Mouse (Mus musculus): Measurements from ENCODE around the gene Rnf19b. TPM values are rescaled to one million over a fixed set of nuclear protein-coding genes. Genes with fewer than 3 reads are reported as not detected.

Gene Rnf19b
- polyA plus RNA-seq, 1 experiment from 2014 or later, result 15.6 TPM

DNA sequence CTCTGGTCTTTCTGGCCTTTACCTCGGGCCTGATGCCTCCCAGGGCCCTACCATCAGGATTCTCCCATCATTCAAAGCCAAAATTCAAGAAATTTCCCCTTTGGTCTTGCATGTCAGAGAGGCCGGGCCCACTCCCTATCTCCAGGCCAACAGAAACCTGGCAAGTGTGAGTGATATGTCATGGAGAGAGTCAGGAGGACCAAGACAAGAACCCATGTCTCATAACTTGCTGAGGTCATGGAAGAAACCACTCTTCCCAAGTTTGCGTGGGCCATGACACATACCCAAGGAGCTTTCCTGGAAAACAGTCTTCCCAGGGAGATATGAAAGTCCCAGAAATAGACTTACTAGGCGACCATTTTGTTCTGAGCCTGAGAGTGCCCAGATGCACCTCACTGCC, 36.2 kb upstream of the Rnf19b start:
- ATAC-seq (ENCODE audit: low FRiP score), result no peak
- WGBS, result 83% methylated on average over 4 of the region's 4 CpGs
- no peaks in the 10 kb centered on the region for H3K36me3 ChIP-seq (replicated peaks)
- H3K9ac ChIP-seq, result no peak overlapping the region
- no peak overlapping the region for H3K27ac ChIP-seq
- no peaks in the 10 kb centered on the region for H3K9me3 ChIP-seq
- 0 out of 2 replicates have a peak, but pooled peaks cover 4% of the 10 kb centered on the region for H3K4me1 ChIP-seq
- no peak overlapping the region for H3K4me3 ChIP-seq (replicated peaks)
- no peaks in the 10 kb centered on the region for H3K27me3 ChIP-seq
- no peak overlapping the region for H3K4me2 ChIP-seq

DNA sequence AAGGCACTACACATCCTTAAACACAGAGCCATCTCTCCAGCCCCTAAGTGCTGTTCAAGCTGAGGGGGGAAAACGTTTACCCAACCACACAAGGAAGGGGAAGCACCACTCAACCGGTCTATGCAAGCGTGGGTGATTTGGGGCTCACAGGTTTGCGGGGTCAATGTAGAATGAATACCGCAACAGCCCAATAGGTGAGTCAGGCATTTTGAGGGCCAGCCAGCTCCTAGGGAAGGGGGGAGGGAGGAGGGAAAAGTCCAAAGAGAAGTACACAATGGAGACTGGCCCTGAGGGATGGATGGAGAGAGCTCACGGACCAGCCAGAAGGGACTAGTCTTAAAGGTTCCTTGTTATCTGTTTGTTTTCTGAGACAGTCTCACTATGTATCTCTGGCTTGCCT, 34.2 kb upstream of the Rnf19b start:
- Histone ChIP-seq H3K9ac (no peak overlapping the region), H3K4me2 (no peak overlapping the region), H3K9me3 (no peaks in the 10 kb centered on the region), H3K27ac (no peak overlapping the region), H3K36me3 (replicated peaks) (no peaks in the 10 kb centered on the region), H3K4me1 (0 out of 2 replicates have a peak, but pooled peaks cover 4% of the 10 kb centered on the region), H3K27me3 (no peaks in the 10 kb centered on the region), H3K4me3 (replicated peaks) (no peak overlapping the region)
- WGBS, result 83% methylated on average over 6 of the region's 6 CpGs
- ATAC-seq (ENCODE audit: low FRiP score), result no peak

DNA sequence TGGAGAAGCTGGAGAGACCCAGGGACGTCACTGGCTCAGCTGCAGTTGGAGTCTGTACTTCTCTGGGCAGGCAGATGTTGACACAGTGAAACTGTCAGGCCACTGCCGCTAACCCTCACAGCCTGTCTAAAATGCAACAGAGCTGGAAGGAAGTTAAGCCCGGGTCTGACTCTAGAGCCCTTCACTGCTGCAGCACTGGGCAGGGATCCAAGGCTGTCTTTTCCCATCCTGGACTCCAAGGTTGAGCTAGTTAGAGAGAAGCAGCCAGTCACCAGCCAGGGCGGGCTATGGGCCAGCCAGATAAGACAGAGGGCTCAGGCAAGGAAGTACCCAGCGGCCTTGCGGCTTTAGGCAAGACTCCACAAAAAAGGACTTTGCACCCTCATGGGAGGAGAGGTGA, 33.3 kb upstream of the Rnf19b start:
- Histone ChIP-seq H3K4me3 (replicated peaks) (no peak overlapping the region), H3K27ac (no peak overlapping the region), H3K27me3 (no peaks in the 10 kb centered on the region), H3K4me2 (no peak overlapping the region), H3K4me1 (0 out of 2 replicates have a peak, but pooled peaks cover 4% of the 10 kb centered on the region), H3K36me3 (replicated peaks) (no peaks in the 10 kb centered on the region), H3K9me3 (no peaks in the 10 kb centered on the region), H3K9ac (no peak overlapping the region)
- 87% methylated on average over 6 of the region's 6 CpGs for WGBS
- no peak for ATAC-seq (ENCODE audit: low FRiP score)

DNA sequence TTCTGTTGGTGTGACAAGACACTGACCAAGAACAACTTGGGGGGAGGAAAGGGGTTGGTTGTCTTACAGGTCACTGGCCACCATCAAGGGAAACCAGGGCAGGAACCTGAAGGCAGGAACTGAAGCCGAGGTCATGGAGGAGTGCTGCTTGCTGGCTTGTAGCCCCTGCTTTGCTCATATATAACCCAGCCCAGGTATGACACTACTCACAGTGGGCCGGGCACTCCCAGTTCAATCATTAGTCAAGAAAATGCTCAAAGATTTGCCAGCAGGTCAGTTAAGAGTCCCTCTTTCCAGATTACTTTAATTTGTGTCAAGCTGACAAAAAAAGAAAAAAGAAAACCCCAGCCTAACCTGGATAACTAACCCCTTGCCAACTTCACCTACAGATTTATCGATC, 32.4 kb upstream of the Rnf19b start:
- no peak overlapping the region for H3K27ac ChIP-seq
- 93% methylated on average over 3 of the region's 3 CpGs for WGBS
- no peak overlapping the region for H3K4me3 ChIP-seq (replicated peaks)
- H3K4me2 ChIP-seq, result no peak overlapping the region
- H3K4me1 ChIP-seq, result no peaks in the 10 kb centered on the region
- no peak for ATAC-seq (ENCODE audit: low FRiP score)
- H3K9me3 ChIP-seq, result no peaks in the 10 kb centered on the region
- H3K9ac ChIP-seq, result no peak overlapping the region
- no peaks in the 10 kb centered on the region for H3K27me3 ChIP-seq
- H3K36me3 ChIP-seq (replicated peaks), result no peaks in the 10 kb centered on the region

DNA sequence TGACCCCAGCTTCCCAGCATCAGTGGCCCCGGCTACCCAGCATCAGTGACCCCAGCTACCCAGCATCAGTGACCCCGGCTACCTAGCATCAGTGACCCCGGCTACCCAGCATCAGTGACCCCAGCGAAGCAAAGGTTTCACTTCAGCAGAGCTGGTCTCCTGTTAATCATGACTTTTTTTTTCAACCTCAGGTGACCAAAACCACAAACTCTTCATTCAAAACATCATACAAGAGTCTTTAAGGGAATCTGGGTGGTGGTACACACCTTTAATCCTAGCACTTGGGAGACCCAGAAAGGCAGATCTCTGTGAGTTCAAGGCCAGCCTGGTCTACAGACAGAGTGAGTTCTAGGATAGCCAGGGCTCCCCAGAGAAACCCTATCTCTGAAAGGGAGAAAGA, 27.3 kb upstream of the Rnf19b start:
- Histone ChIP-seq H3K9me3 (no peaks in the 10 kb centered on the region), H3K4me2 (no peak overlapping the region), H3K4me1 (peaks cover 9% of the 10 kb centered on the region), H3K36me3 (replicated peaks) (no peaks in the 10 kb centered on the region), H3K27me3 (0 out of 2 replicates have a peak, but pooled peaks cover 3% of the 10 kb centered on the region), H3K9ac (no peak overlapping the region), H3K27ac (no peak overlapping the region), H3K4me3 (replicated peaks) (no peak overlapping the region)
- no peak for ATAC-seq (ENCODE audit: low FRiP score)
- WGBS, result 88% methylated on average over 4 of the region's 4 CpGs

DNA sequence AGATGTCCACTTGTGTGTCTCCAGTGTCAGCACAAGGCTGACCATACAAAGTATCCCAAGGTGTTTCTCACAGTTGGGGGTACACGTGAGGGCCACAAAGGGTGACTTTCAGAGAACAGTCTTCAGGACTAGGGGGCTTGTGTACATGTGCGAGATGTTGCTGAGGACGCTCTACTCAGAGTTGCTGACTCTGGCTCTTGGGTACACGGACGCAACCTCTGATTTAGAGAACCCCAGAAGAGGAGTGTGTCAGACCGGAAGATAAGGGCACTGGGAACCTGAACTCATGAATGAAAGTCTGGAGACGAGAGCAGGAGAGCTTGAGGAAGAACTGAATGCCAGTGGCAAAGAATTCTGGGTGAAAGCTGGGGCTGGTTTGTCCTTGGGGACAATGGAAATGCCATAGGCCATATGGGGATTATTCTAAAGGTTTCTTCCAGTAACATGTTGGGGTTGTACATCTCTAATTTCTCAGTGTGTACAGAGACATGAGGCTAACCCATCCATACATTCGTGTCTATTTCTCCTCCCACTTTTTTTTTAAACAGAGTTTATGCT, 26.6 kb upstream of the Rnf19b start:
- ATAC-seq (ENCODE audit: low FRiP score), result no peak
- Histone ChIP-seq H3K4me1 (peaks cover 9% of the 10 kb centered on the region), H3K4me3 (replicated peaks) (no peak overlapping the region), H3K36me3 (replicated peaks) (no peaks in the 10 kb centered on the region), H3K27me3 (0 out of 2 replicates have a peak, but pooled peaks cover 3% of the 10 kb centered on the region), H3K9me3 (no peaks in the 10 kb centered on the region), H3K4me2 (no peak overlapping the region), H3K9ac (no peak overlapping the region), H3K27ac (no peak overlapping the region)
- 84% methylated on average over 8 of the region's 8 CpGs for WGBS

DNA sequence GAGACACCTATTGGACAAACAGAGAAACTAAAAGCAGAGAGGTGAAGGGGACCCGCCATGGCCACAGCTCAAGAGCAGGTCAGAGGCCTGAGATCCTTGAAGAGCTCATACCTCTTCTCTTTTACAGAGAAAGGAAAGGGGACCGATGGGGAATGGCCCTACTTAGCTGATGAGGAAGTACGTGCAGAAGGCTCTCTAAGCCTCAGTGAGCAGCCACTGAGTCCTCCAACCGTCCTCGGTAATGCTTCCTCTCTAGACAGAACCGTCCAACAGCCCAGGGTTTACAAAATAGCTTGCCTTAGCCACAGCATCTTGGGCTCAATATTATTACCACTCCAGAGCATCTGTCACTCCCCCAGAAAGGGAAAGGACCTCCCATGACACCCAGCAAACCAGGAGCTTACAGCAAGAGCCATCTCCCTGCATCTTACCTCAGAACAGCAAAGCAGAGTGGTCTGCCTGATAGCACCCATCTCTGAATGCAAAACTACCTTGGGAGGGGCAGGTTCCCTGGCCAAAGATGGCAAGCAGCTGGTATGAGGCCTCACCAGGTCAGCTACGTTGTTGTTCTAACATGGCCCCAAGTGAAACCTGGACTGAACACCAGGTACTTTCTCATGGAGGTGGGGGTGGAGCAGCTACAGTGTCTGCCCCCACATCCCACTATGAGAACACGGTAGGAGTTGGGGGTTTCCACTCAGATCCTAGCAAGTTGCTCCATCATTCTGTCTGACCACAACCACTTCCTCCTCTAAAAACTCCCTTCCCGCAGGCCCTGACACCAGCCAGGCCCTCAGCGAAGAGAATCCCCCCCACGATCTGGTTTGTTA, 25.7 kb upstream of the Rnf19b start:
- H3K9ac ChIP-seq, result no peak overlapping the region
- H3K4me2 ChIP-seq, result no peak overlapping the region
- no peaks in the 10 kb centered on the region for H3K36me3 ChIP-seq (replicated peaks)
- H3K27me3 ChIP-seq, result 0 out of 2 replicates have a peak, but pooled peaks cover 3% of the 10 kb centered on the region
- WGBS, result 85% methylated on average over 11 of the region's 11 CpGs
- H3K9me3 ChIP-seq, result no peaks in the 10 kb centered on the region
- peaks cover 9% of the 10 kb centered on the region for H3K4me1 ChIP-seq
- no peak for ATAC-seq (ENCODE audit: low FRiP score)
- H3K27ac ChIP-seq, result no peak overlapping the region
- H3K4me3 ChIP-seq (replicated peaks), result no peak overlapping the region

DNA sequence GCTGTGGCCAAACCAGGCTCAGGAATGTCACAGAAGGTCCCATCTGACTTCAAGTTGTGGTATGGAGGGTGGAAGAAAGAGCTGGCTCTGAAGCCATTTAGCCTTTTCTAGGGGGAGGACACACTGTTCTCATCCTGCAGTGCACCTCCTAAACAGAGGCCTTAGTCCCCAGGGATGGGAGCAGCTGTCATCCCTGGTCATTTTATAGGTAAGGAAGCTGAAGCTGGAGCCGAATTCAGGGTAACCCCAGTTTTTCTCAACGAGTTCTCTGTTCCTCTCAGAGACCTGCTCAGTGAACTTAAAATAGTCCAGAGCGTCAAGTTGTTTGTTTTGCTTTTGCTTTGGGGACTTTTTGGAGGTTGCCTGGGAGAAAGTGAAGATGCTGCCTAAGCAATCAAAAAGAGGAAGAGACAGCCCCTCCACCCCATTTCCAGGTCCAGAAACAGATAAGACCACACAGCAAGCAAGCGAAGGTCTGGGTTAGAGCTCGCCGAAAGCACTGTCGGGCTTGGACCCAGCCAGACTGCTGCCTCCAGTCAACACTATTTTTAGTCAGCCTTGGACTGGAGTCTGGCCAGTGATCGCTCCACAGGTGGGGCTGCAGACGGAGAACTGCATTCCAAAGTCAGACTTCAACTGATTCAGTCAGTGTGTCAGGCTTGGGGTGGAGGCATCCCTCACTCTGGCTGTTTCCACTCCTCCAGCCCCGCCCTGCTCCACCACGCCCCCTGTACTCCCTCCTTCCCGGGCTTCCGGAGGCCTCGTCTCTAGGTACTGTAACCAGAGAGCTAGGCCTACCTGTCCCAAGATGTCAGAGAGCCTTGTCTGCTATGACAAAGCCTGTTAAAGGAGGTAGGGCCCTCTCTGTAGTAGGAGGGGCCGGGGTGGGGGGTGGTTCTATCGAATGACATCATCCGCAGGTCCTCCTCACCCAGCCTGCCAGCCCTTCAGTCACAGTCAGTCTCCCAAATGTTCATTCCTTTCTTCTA, 24.8 kb upstream of the Rnf19b start:
- Histone ChIP-seq H3K9me3 (no peaks in the 10 kb centered on the region), H3K9ac (no peak overlapping the region), H3K27ac (no peak overlapping the region), H3K4me3 (replicated peaks) (no peak overlapping the region), H3K27me3 (0 out of 2 replicates have a peak, but pooled peaks cover 3% of the 10 kb centered on the region), H3K36me3 (replicated peaks) (no peaks in the 10 kb centered on the region), H3K4me1 (peaks cover 9% of the 10 kb centered on the region), H3K4me2 (no peak overlapping the region)
- no peak for ATAC-seq (ENCODE audit: low FRiP score)
- WGBS, result 35% methylated on average over 17 of the region's 17 CpGs

DNA sequence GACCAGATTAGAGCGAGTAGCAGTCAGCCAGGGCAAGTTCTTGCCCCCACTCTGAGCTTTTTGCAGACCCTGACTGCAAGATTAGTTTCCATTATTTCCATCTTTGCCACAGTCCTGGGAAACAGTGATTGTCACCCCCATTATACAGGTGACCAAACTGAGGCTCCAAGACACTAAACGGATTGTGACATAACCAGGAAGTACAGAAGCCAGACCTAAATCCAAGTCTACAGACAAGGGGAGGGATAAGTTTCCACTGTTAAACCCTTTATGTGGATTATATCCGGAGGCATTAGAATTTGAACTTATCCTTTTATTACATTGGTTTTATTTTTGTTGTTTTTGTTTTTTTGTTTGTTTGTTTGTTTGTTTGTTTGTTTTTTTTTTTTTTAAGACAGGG, 23.8 kb upstream of the Rnf19b start:
- peaks cover 9% of the 10 kb centered on the region for H3K4me1 ChIP-seq
- no peak overlapping the region for H3K4me2 ChIP-seq
- no peak for ATAC-seq (ENCODE audit: low FRiP score)
- H3K36me3 ChIP-seq (replicated peaks), result no peaks in the 10 kb centered on the region
- no peak overlapping the region for H3K4me3 ChIP-seq (replicated peaks)
- H3K27me3 ChIP-seq, result 0 out of 2 replicates have a peak, but pooled peaks cover 3% of the 10 kb centered on the region
- H3K27ac ChIP-seq, result no peak overlapping the region
- no peak overlapping the region for H3K9ac ChIP-seq
- WGBS, result 87% methylated on average over 3 of the region's 3 CpGs
- H3K9me3 ChIP-seq, result no peaks in the 10 kb centered on the region

DNA sequence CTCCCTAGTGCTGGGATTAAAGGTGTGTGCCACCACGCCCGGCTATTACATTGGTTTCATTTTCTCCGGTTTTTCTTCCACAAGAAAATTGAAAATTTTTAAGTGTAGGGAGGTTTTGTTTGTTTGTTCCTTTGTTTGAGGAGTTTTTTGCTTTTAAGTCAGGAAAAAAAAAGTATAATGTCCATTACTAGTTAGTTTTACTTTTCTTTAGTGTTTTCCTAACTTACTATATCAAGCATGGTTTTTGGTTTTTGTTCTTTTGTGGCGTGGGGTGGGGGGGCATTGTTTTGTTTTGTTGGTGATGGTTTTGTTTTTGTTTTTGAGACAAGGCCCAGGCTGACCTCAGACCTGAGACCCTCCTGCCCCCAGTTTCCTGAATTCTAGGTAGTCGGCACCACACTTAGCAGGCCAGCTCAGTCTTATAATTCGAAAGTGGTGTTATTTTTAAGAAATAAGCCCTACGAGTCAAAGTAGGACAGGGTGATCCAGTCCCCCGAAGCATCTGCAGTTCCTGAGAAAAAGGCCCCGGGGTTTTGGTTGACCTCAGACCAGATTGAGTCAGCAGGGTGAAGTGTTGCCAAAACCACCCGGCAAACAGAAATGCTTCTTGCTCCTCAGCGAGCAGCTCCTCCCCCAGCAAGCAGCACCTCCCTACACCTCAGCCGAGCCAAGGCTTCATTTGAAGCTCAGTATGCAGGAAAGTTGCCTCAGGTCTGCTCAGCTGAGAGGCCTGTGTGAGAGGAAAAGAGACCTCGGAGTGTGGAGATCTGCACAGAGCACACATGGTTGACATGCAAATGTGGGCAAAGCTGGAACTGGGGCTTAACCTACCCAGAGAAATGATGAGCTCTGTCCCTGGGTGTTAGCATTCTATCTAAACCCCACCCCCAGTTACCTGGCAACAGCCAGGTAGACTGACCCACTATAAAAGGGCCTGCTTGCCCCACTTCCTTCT, 23.1 kb upstream of the Rnf19b start:
- Histone ChIP-seq H3K4me1 (peaks cover 9% of the 10 kb centered on the region), H3K4me3 (replicated peaks) (no peak overlapping the region), H3K27me3 (0 out of 2 replicates have a peak, but pooled peaks cover 3% of the 10 kb centered on the region), H3K36me3 (replicated peaks) (no peaks in the 10 kb centered on the region), H3K9me3 (no peaks in the 10 kb centered on the region), H3K27ac (no peak overlapping the region), H3K9ac (no peak overlapping the region), H3K4me2 (no peak overlapping the region)
- ATAC-seq (ENCODE audit: low FRiP score), result no peak
- WGBS, result 61% methylated on average over 13 of the region's 13 CpGs

DNA sequence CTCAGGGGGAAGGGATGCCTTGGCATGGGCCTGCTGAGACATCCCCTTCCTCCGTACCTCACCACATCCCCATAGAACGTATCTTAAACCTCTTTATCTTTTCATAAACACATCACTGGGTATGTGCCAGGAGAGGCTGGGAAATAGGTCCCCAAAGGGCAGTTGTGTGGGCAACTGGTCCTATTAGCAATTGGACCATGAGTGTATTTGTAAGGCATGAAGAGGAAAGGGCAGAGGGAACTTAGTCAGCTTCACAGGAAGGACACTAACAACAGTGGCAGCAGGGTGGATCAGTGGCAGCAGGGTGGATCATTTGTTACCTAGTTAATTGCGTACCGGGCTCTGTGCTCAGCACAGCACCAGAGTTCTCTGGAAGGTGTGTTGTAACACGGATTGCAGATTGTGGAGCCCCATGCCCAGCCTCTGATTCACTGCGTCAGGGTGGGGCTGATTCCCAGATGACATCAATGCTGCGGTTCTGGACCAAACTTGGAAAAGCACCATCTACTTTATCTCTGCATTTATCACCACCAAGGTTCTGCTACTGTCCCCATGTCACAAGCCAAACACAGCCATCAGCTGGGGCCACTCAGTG, 22.1 kb upstream of the Rnf19b start:
- H3K27me3 ChIP-seq, result 0 out of 2 replicates have a peak, but pooled peaks cover 3% of the 10 kb centered on the region
- H3K27ac ChIP-seq, result no peak overlapping the region
- no peak for ATAC-seq (ENCODE audit: low FRiP score)
- no peak overlapping the region for H3K4me2 ChIP-seq
- no peak overlapping the region for H3K9ac ChIP-seq
- WGBS, result 71% methylated on average over 7 of the region's 7 CpGs
- H3K4me3 ChIP-seq (replicated peaks), result no peak overlapping the region
- H3K9me3 ChIP-seq, result no peaks in the 10 kb centered on the region
- peaks cover 9% of the 10 kb centered on the region for H3K4me1 ChIP-seq
- no peaks in the 10 kb centered on the region for H3K36me3 ChIP-seq (replicated peaks)
